Mouse (Mus musculus) brain, adult 2 months (tissue): ENCODE measurements around the gene Abhd16b.

ENCODE experiments used
- DNase-seq: peaks from one replicate; pipeline ENCODE4 v3.0.0; 2011; ENCODE audit warnings: low read depth, low spot score

Abhd16b gene

DNA sequence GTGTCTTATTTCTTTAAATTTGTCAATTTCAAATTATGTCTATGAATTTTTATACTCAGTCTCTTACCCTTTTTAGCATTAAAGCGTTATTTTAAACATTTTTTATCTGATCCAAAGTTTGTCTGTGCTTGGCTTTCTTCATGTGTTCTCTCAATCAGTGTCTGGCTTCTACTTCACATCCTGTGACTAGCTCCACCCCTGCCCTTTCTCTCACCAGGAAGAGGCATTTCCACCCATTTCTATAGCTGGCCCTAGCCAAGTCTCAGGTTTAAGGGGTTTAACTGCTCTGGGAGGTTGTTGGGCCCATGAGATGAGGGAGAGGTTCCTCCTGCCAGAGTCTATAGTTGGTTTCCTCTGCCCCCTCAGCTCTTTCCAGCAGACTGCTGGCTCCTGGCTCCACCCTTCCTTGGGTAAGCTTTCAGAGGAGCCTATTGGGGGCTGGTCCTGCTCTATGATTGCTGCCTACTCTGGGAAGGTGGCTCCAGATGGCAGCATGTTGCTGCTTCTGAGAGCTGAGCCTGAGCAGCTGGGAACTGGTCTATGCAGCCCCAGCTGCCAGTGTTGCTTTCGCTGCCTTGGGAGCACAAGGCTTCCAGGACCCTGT is 44.5 kb downstream of the Abhd16b start:
- DNase-seq = peak; percentile 93

DNA sequence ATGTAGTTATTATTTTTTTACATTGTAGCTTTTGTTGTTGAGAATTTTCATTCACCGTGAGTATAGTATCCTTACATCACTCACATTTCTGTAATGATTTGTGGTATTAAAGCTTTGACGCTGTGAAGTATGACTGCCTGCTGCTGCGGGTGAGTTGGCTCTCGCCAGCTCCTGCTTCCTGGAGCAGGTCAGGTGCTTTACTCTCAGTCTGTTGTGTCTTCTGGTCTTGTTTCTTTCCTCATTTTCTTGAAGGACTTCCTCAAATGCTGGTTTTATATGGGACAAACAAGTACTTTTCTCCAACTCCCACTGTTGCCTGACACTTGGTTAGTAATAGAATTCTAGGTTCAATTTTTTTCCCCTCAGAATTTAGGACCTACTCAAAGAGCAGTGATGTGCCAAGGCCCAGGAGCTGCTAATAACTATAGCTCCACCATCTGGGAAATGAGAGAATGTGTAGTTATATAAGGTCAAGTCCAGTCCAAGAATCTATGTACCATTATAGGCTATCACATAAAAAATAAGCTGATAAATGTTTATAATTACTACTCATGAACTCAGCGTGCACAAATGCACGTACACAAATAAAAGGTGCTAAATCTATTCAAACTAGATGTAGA is 48.9 kb downstream of the Abhd16b start:
- DNase-seq = peak; percentile 69
